Mouse (Mus musculus): ENCODE measurements around the gene Zfhx2. TPM values are rescaled to one million over a fixed set of nuclear protein-coding genes. Genes with fewer than 3 reads are reported as not detected.

Zfhx2 gene
- polyA plus RNA-seq, 2 experiments from 2014 or later = 5.4 to 5.5 TPM

GRCm38 (mm10) chr14:55032695-55033225 is 59.4 kb downstream of the Zfhx2 start:
- ATAC-seq = no peak

- ATAC-seq = no peak
These were observed 63.0 kb downstream of the Zfhx2 start for GRCm38 (mm10) chr14:55029034-55029698.

- ATAC-seq = no peak
These were observed 63.7 kb downstream of the Zfhx2 start for GRCm38 (mm10) chr14:55028333-55028835.

GRCm38 (mm10) chr14:55027653-55028052 is 64.5 kb downstream of the Zfhx2 start:
- no peak for ATAC-seq

GRCm38 (mm10) chr14:55027251-55027650 is 64.9 kb downstream of the Zfhx2 start:
- no peak for ATAC-seq

GRCm38 (mm10) chr14:55025527-55025926 is 66.6 kb downstream of the Zfhx2 start:
- peak; percentile 49 for ATAC-seq

GRCm38 (mm10) chr14:55024236-55024635 is 67.9 kb downstream of the Zfhx2 start:
- ATAC-seq = peak; percentile 36

GRCm38 (mm10) chr14:55023011-55023410 is 69.1 kb downstream of the Zfhx2 start:
- ATAC-seq = no peak

GRCm38 (mm10) chr14:55020394-55020793 is 71.7 kb downstream of the Zfhx2 start:
- no peak for ATAC-seq

- no peak for ATAC-seq
These were observed 75.2 kb downstream of the Zfhx2 start for GRCm38 (mm10) chr14:55016876-55017275.

- ATAC-seq = no peak
These were observed 76.4 kb downstream of the Zfhx2 start for GRCm38 (mm10) chr14:55015767-55016111.

GRCm38 (mm10) chr14:55014991-55015766 is 76.9 kb downstream of the Zfhx2 start, which contains the start of gene Ngdn:
TSS of gene Ngdn (plus strand) at chr14:55015454.
- peak; percentile 92 for ATAC-seq

GRCm38 (mm10) chr14:55014591-55014990 is 77.5 kb downstream of the Zfhx2 start:
- peak; percentile 3 for ATAC-seq

- ATAC-seq = no peak
These were observed 81.0 kb downstream of the Zfhx2 start for GRCm38 (mm10) chr14:55011116-55011515.

Other genes with a start within 250 kb of the Zfhx2 start
- 1 to 10 TPM; 5.1 to 8.0 TPM for gene Homez, start 221.4 kb downstream of the Zfhx2 start, polyA plus RNA-seq (2017; shearing (Covaris generic))
- under 1 TPM in 1 of 2 experiments, not detected in 1; 0.93 TPM for gene Ppp1r3e, start 214.8 kb downstream of the Zfhx2 start, polyA plus RNA-seq (2017; shearing (Covaris generic))
- 1 to 10 TPM; 1.5 to 2.4 TPM for gene Bcl2l2, start 208.9 kb downstream of the Zfhx2 start, polyA plus RNA-seq (2017; shearing (Covaris generic))
- not detected for gene Gm20521, start 208.9 kb downstream of the Zfhx2 start, polyA plus RNA-seq (2017; shearing (Covaris generic))
- 10 to 100 TPM; 22.8 to 30.8 TPM for gene Pabpn1, start 199.8 kb downstream of the Zfhx2 start, polyA plus RNA-seq (2017; shearing (Covaris generic))
- gene Slc22a17, start 179.2 kb downstream of the Zfhx2 start, polyA plus RNA-seq (2017; shearing (Covaris generic)) = 1 to 10 TPM in 1 of 2 experiments, under 1 TPM in 1; 0.52 to 1.1 TPM
- gene Efs, start 166.2 kb downstream of the Zfhx2 start, polyA plus RNA-seq (2017; shearing (Covaris generic)) = not detected
- not detected for gene Il25, start 159.6 kb downstream of the Zfhx2 start, polyA plus RNA-seq (2017; shearing (Covaris generic))
- gene Cmtm5, start 156.1 kb downstream of the Zfhx2 start, polyA plus RNA-seq (2017; shearing (Covaris generic)) = under 1 TPM in 1 of 2 experiments, not detected in 1; 0.50 TPM
- gene Myh6, start 125.4 kb downstream of the Zfhx2 start, polyA plus RNA-seq (2017; shearing (Covaris generic)) = not detected
- not detected for gene Gm17428, start 115.4 kb downstream of the Zfhx2 start, polyA plus RNA-seq (2017; shearing (Covaris generic))
- gene Myh7, start 97.7 kb downstream of the Zfhx2 start, polyA plus RNA-seq (2017; shearing (Covaris generic)) = not detected
- gene Ngdn, start 76.9 kb downstream of the Zfhx2 start, polyA plus RNA-seq (2017; shearing (Covaris generic)) = 100 to 1,000 TPM; 158 to 174 TPM
- gene Thtpa, start 2.5 kb upstream of the Zfhx2 start, polyA plus RNA-seq (2017; shearing (Covaris generic)) = 10 to 100 TPM in 1 of 2 experiments, 1 to 10 TPM in 1; 9.6 to 11.9 TPM
- 100 to 1,000 TPM in 1 of 2 experiments, 10 to 100 TPM in 1; 99.1 to 102 TPM for gene Ap1g2, start 14.3 kb upstream of the Zfhx2 start, polyA plus RNA-seq (2017; shearing (Covaris generic))
- gene Jph4, start 24.6 kb upstream of the Zfhx2 start, polyA plus RNA-seq (2017; shearing (Covaris generic)) = not detected
- gene Dhrs2, start 129.7 kb upstream of the Zfhx2 start, polyA plus RNA-seq (2017; shearing (Covaris generic)) = not detected

Data from activated CD4-positive, CD25-positive, alpha-beta regulatory T cell, adult 4 months (primary cell).